Mouse (Mus musculus) embryonic facial prominence, embryonic 15.5 days (tissue): Measurements from ENCODE around the gene Fam166a. TPM values are rescaled to one million over a fixed set of nuclear protein-coding genes. Genes with fewer than 3 reads are reported as not detected.
"Not testable (repeated sequence)": the region's sequence is repeated elsewhere in the genome, so short reads cannot be mapped to it uniquely, and the experiment has no call there.

Source experiments
- ATAC-seq: fragments of 200-750 bp; cut with Nextera tagmentation; 2 replicates; pipeline ENCODE4 v1.8.0; 2017; ENCODE audit warnings: low read depth, moderate TSS enrichment; ENCODE audit not compliant: insufficient number of reproducible peaks, low FRiP score, low TSS enrichment
- H3K27ac ChIP-seq: fragments of 300-500 bp; sonication (generic); replicated peaks from 2 replicates; pipeline ENCODE4 v1.5.1; 2015; ENCODE audit warnings: mild to moderate bottlenecking, inconsistent platforms
- H3K27me3 ChIP-seq: fragments of 300-500 bp; sonication (generic); 2 replicates; pipeline ENCODE4 v1.6.1; 2015; ENCODE audit warnings: inconsistent platforms
- H3K36me3 ChIP-seq: fragments of 300-500 bp; sonication (generic); 2 replicates; pipeline ENCODE4 v1.6.1; 2015; ENCODE audit warnings: mild to moderate bottlenecking, inconsistent platforms
- H3K4me1 ChIP-seq: fragments of 300-500 bp; sonication (generic); 2 replicates; pipeline ENCODE4 v1.6.1; 2015; ENCODE audit warnings: inconsistent platforms
- H3K4me2 ChIP-seq: fragments of 300-500 bp; sonication (generic); replicated peaks from 2 replicates; pipeline ENCODE4 v1.6.1; 2015; ENCODE audit warnings: mild to moderate bottlenecking, inconsistent platforms
- H3K4me3 ChIP-seq: fragments of 300-500 bp; sonication (generic); replicated peaks from 2 replicates; pipeline ENCODE4 v1.5.1; 2015; ENCODE audit warnings: mild to moderate bottlenecking, inconsistent platforms
- H3K9ac ChIP-seq: fragments of 300-500 bp; sonication (generic); 2 replicates; pipeline ENCODE4 v1.6.1; 2015; ENCODE audit warnings: inconsistent platforms
- H3K9me3 ChIP-seq: fragments of 300-500 bp; sonication (generic); replicated peaks from 2 replicates; pipeline ENCODE4 v1.6.1; 2016; ENCODE audit warnings: inconsistent platforms
- WGBS: fragments of 180-500 bp; shearing (Covaris S2); methylation state at CpG from one replicate; pipeline ENCODE4 v1.1.7; 2015; 5-methylcytosine and 5-hydroxymethylcytosine counted together
- polyA plus RNA-seq: library from polyadenylated mRNA; unstranded; fragments of >200 nt; fragmentation: Nextera tagmentation; extraction: Ambion mirVana; gene quantifications from 2 replicates; pipeline ENCODE4 v1.2.1, GENCODE M21; 2015

The Fam166a gene
- polyA plus RNA-seq, 1 experiment from 2014 or later, result 0.77 TPM

GRCm38 (mm10) chr2:25246183-25247072 is 27.9 kb downstream of the Fam166a start, which contains the start of gene AL732309.1:
AL732309.1 (minus strand) TSS chr2:25246863.
- H3K4me3 ChIP-seq, result no peak within 1 kb of the TSS
- no peak for ATAC-seq

GRCm38 (mm10) chr2:25252331-25252730 is 33.8 kb downstream of the Fam166a start:
- Histone ChIP-seq H3K9ac (no peak overlapping the region), H3K4me2 (no peak overlapping the region), H3K4me1 (peaks cover 17% of the 10 kb centered on the region), H3K27me3 (no peaks in the 10 kb centered on the region), H3K4me3 (no peak overlapping the region), H3K27ac (no peak overlapping the region), H3K36me3 (peaks cover 52% of the 10 kb centered on the region), H3K9me3 (no peaks in the 10 kb centered on the region)
- WGBS, result 75% methylated on average over 1 of the region's 1 CpGs
- no peak for ATAC-seq

More at GRCm38 (mm10) chr2:25246183-25247072, 27.9 kb downstream of the Fam166a start, which contains the start of gene AL732309.1:
- WGBS, result 82% methylated on average over 10 of the region's 10 CpGs
- peaks cover 21% of the 10 kb centered on the region for H3K27me3 ChIP-seq
- no peak within 1 kb of the TSS for H3K4me2 ChIP-seq
- H3K9ac ChIP-seq, result no peak within 1 kb of the TSS
- H3K9me3 ChIP-seq, result no peaks in the 10 kb centered on the region
- H3K4me1 ChIP-seq, result peaks cover 16% of the 10 kb centered on the region
- peak within 1 kb of the TSS; percentile 65; the same call in 1 of the 2 replicates for H3K27ac ChIP-seq
- H3K36me3 ChIP-seq, result peaks cover 51% of the 10 kb centered on the region

- Histone ChIP-seq H3K9me3 (no peaks in the 10 kb centered on the region), H3K36me3 (peaks cover 23% of the 10 kb centered on the region), H3K9ac (peak within 1 kb of the TSS; percentile 89), H3K27me3 (no peaks in the 10 kb centered on the region), H3K4me2 (peak within 1 kb of the TSS; percentile 92), H3K27ac (peak within 1 kb of the TSS; percentile 70), H3K4me3 (peak within 1 kb of the TSS; percentile 99), H3K4me1 (peaks cover 17% of the 10 kb centered on the region)
- peak; percentile 84 for ATAC-seq
- under 1% methylated on average over 39 of the region's 39 CpGs for WGBS
Measured at GRCm38 (mm10) chr2:25255284-25255779, 36.8 kb downstream of the Fam166a start, which contains the start of gene Tmem203. Tmem203 (plus strand) TSS chr2:25255439.

- peaks cover 11% of the 10 kb centered on the region for H3K36me3 ChIP-seq
- peak overlapping the region; percentile 92 for H3K4me2 ChIP-seq
- not testable (repeated sequence) for ATAC-seq, H3K9ac ChIP-seq, H3K27me3 ChIP-seq, H3K9me3 ChIP-seq, H3K27ac ChIP-seq
- H3K4me3 ChIP-seq, result peak overlapping the region; percentile 99
- H3K4me1 ChIP-seq, result peaks cover 17% of the 10 kb centered on the region
- 54% methylated on average over 12 of the region's 12 CpGs for WGBS
Measured at GRCm38 (mm10) chr2:25256443-25257109, 38.0 kb downstream of the Fam166a start.

- not testable (repeated sequence) for ATAC-seq, H3K9ac ChIP-seq, H3K36me3 ChIP-seq, H3K27me3 ChIP-seq, H3K4me3 ChIP-seq, H3K4me2 ChIP-seq, H3K9me3 ChIP-seq, H3K27ac ChIP-seq
- peaks cover 21% of the 10 kb centered on the region for H3K4me1 ChIP-seq
- WGBS, result 88% methylated on average over 5 of the region's 5 CpGs
Measured at GRCm38 (mm10) chr2:25257250-25257649, 38.7 kb downstream of the Fam166a start.

GRCm38 (mm10) chr2:25258887-25259286 is 40.3 kb downstream of the Fam166a start:
- H3K9me3 ChIP-seq, result no peaks in the 10 kb centered on the region
- no peak for ATAC-seq

GRCm38 (mm10) chr2:25261870-25262269 is 43.3 kb downstream of the Fam166a start:
- no peak overlapping the region for H3K27ac ChIP-seq
- ATAC-seq, result no peak; the same call in 1 of the 2 replicates
- peak overlapping the region; percentile 99 for H3K4me2 ChIP-seq
- 44% methylated on average over 12 of the region's 12 CpGs for WGBS
- no peaks in the 10 kb centered on the region for H3K9me3 ChIP-seq
- peak overlapping the region; percentile 73 for H3K4me3 ChIP-seq
- H3K9ac ChIP-seq, result no peak overlapping the region
- peaks cover 17% of the 10 kb centered on the region for H3K27me3 ChIP-seq
- no peaks in the 10 kb centered on the region for H3K36me3 ChIP-seq
- H3K4me1 ChIP-seq, result peaks cover 40% of the 10 kb centered on the region

More at GRCm38 (mm10) chr2:25258887-25259286, 40.3 kb downstream of the Fam166a start:
- Histone ChIP-seq H3K9ac (no peak overlapping the region), H3K27me3 (peaks cover 8% of the 10 kb centered on the region), H3K4me3 (no peak overlapping the region), H3K36me3 (no peaks in the 10 kb centered on the region), H3K4me2 (no peak overlapping the region), H3K27ac (no peak overlapping the region), H3K4me1 (peaks cover 32% of the 10 kb centered on the region)
- 52% methylated on average over 2 of the region's 2 CpGs for WGBS

- H3K36me3 ChIP-seq, result no peaks in the 10 kb centered on the region
- 0% methylated on average over 38 of the region's 39 CpGs for WGBS
- peak within 1 kb of the TSS; percentile 58 for H3K9ac ChIP-seq
- peaks cover 17% of the 10 kb centered on the region for H3K27me3 ChIP-seq
- peak within 1 kb of the TSS; percentile 73 for H3K4me3 ChIP-seq
- ATAC-seq, result peak; percentile 98
- H3K4me2 ChIP-seq, result peak within 1 kb of the TSS; percentile 99
- H3K9me3 ChIP-seq, result no peaks in the 10 kb centered on the region
- H3K27ac ChIP-seq, result no peak within 1 kb of the TSS; the same call in 1 of the 2 replicates
- peaks cover 45% of the 10 kb centered on the region for H3K4me1 ChIP-seq
Measured at GRCm38 (mm10) chr2:25262291-25262767, 43.8 kb downstream of the Fam166a start, which contains the start of gene Tprn. Tprn (plus strand) TSS chr2:25262618.

GRCm38 (mm10) chr2:25262795-25263622 is 44.5 kb downstream of the Fam166a start:
- H3K27ac ChIP-seq, result no peak overlapping the region; the same call in 1 of the 2 replicates
- peaks cover under 1% of the 10 kb centered on the region; the same call in 1 of the 2 replicates for H3K36me3 ChIP-seq
- H3K9ac ChIP-seq, result peak overlapping the region; percentile 58
- no peaks in the 10 kb centered on the region for H3K9me3 ChIP-seq
- H3K4me3 ChIP-seq, result peak overlapping the region; percentile 73
- peak overlapping the region; percentile 99 for H3K4me2 ChIP-seq
- peaks cover 17% of the 10 kb centered on the region for H3K27me3 ChIP-seq
- peaks cover 46% of the 10 kb centered on the region for H3K4me1 ChIP-seq
- WGBS, result under 1% methylated on average over 82 of the region's 82 CpGs
- ATAC-seq, result no peak

- H3K4me3 ChIP-seq, result peak overlapping the region; percentile 73
- 18% methylated on average over 12 of the region's 12 CpGs for WGBS
- peaks cover 17% of the 10 kb centered on the region for H3K27me3 ChIP-seq
- H3K4me2 ChIP-seq, result peak overlapping the region; percentile 99
- H3K36me3 ChIP-seq, result peaks cover 8% of the 10 kb centered on the region
- H3K9me3 ChIP-seq, result no peaks in the 10 kb centered on the region
- peak overlapping the region; percentile 58; the same call in 1 of the 2 replicates for H3K9ac ChIP-seq
- H3K27ac ChIP-seq, result no peak overlapping the region
- peaks cover 46% of the 10 kb centered on the region for H3K4me1 ChIP-seq
- no peak for ATAC-seq
Measured at GRCm38 (mm10) chr2:25263623-25264285, 45.2 kb downstream of the Fam166a start.
